Mouse (Mus musculus): ENCODE data around the gene Ssh2. TPM values are rescaled to one million over a fixed set of nuclear protein-coding genes. Genes with fewer than 3 reads are reported as not detected.
"Not testable (repeated sequence)": the region's sequence is repeated elsewhere in the genome, so short reads cannot be mapped to it uniquely, and the experiment has no call there.

The Ssh2 gene
- polyA plus RNA-seq, 1 experiment from 2014 or later = 10.9 TPM

DNA sequence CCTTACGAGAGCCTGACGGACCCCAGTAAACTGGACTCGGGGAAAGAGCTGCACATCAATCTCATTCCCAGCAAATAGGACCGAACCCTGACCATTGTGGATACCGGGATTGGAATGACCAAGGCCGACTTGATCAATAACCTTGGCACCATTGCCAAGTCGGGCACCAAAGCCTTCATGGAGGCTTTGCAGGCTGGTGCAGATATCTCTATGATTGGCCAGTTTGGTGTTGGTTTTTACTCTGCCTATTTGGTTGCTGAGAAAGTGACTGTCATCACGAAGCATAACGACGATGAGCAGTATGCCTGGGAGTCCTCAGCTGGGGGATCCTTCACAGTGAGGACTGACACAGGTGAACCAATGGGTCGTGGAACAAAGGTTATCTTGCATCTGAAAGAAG, 77.6 kb downstream of the Ssh2 start:
- not testable (repeated sequence) for ATAC-seq (ENCODE audit: insufficient number of reproducible peaks, insufficient read depth, low FRiP score, low read depth)

DNA sequence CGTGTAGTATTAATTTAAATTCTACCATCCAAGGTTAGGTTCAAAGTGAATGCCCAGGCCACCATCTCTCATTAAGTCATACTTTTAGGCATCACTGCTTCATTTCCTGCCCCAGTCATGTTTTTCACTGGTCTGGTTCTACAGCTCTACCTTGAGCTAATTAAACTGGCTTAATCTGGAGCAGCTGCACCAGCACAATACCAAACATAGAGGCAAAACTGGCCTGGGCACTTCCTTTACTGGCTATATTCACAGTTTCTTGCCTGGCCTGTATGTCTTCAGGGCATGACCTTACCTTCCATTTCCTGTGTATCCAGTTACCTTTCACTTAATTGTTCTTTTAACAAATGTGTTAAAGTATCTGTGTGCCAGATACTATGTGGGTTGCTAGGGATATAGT, 81.2 kb downstream of the Ssh2 start:
- no peak overlapping the region for H3K27ac ChIP-seq (ENCODE audit: low read length)
- H3K4me3 ChIP-seq (ENCODE audit: low read depth, low read length) = no peak overlapping the region
- no peaks in the 10 kb centered on the region for H3K27me3 ChIP-seq (ENCODE audit: control insufficient read depth, insufficient read depth, low read length)
- ATAC-seq (ENCODE audit: insufficient number of reproducible peaks, insufficient read depth, low FRiP score, low read depth) = no peak
- no peak overlapping the region for H3K4me2 ChIP-seq (replicated peaks; ENCODE audit: low read depth, low read length)
- WGBS = 66% methylated on average over 1 of the region's 1 CpGs
- H3K9ac ChIP-seq (replicated peaks; ENCODE audit: low read depth, low read length) = no peak overlapping the region
- no peaks in the 10 kb centered on the region for H3K36me3 ChIP-seq (ENCODE audit: control insufficient read depth, insufficient read depth, low read length)
- no peaks in the 10 kb centered on the region for H3K9me3 ChIP-seq (ENCODE audit: control insufficient read depth, low read depth, low read length)
- no peaks in the 10 kb centered on the region for H3K4me1 ChIP-seq (ENCODE audit: control insufficient read depth, insufficient read depth, low read length)

More for the DNA sequence above, 77.6 kb downstream of the Ssh2 start:
- H3K4me2 ChIP-seq (replicated peaks; ENCODE audit: low read depth, low read length); H3K36me3 ChIP-seq (ENCODE audit: control insufficient read depth, insufficient read depth, low read length); H3K9ac ChIP-seq (replicated peaks; ENCODE audit: low read depth, low read length); H3K4me1 ChIP-seq (ENCODE audit: control insufficient read depth, insufficient read depth, low read length); H3K9me3 ChIP-seq (ENCODE audit: control insufficient read depth, low read depth, low read length); H3K27me3 ChIP-seq (ENCODE audit: control insufficient read depth, insufficient read depth, low read length); H3K27ac ChIP-seq (ENCODE audit: low read length); H3K4me3 ChIP-seq (ENCODE audit: low read depth, low read length): not testable (repeated sequence)
- WGBS = 90% methylated on average over 7 of the region's 11 CpGs

DNA sequence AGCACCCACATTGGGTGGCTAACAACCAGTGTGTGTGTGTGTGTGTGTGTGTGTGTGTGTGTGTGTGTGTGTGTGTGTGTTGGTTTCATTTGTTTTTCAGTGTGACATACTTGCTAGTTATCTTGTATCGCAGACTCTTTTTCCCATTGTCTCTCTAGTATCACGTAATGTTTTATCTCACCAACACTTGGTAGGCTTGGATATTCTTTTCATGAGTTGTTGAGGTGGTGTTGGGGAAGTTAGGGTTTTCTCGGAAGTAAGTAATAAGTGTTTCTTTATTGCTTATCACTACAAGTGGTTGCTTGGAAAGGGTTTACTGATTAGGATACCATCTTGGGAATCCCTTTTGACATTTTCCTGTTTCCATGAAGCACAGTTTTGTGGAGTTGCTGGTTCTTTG, 91.1 kb downstream of the Ssh2 start:
- ATAC-seq (ENCODE audit: insufficient number of reproducible peaks, insufficient read depth, low FRiP score, low read depth) = no peak
- H3K4me2 ChIP-seq (replicated peaks; ENCODE audit: low read depth, low read length) = no peak overlapping the region
- H3K9me3 ChIP-seq (ENCODE audit: control insufficient read depth, low read depth, low read length) = no peaks in the 10 kb centered on the region
- H3K4me3 ChIP-seq (ENCODE audit: low read depth, low read length) = no peak overlapping the region
- H3K36me3 ChIP-seq (ENCODE audit: control insufficient read depth, insufficient read depth, low read length) = no peaks in the 10 kb centered on the region
- no peak overlapping the region for H3K27ac ChIP-seq (ENCODE audit: low read length)
- H3K27me3 ChIP-seq (ENCODE audit: control insufficient read depth, insufficient read depth, low read length) = no peaks in the 10 kb centered on the region
- no peaks in the 10 kb centered on the region for H3K4me1 ChIP-seq (ENCODE audit: control insufficient read depth, insufficient read depth, low read length)
- no peak overlapping the region for H3K9ac ChIP-seq (replicated peaks; ENCODE audit: low read depth, low read length)
- 88% methylated on average over 3 of the region's 3 CpGs for WGBS

DNA sequence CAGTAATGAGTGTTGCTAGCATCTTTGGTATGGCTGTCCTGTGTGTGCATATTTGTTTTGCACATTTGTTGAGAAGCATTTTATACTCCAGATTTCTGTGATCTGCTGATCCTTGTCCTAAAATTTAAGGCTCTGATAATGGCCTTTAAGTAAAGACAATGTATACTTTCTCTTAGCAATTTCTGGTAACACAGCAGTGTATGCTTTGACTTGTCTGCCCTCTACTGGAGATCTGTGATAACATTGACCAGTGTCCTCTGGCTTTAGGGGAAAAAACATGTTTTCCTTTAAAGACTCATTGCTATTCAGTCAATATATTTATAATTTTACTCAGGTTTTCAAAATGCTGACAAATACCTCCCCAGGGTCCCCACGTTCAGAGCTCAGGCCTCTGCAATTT, 92.4 kb downstream of the Ssh2 start:
- H3K9me3 ChIP-seq (ENCODE audit: control insufficient read depth, low read depth, low read length) = no peaks in the 10 kb centered on the region
- H3K27ac ChIP-seq (ENCODE audit: low read length) = no peak overlapping the region
- H3K4me1 ChIP-seq (ENCODE audit: control insufficient read depth, insufficient read depth, low read length) = no peaks in the 10 kb centered on the region
- no peak overlapping the region for H3K4me3 ChIP-seq (ENCODE audit: low read depth, low read length)
- H3K27me3 ChIP-seq (ENCODE audit: control insufficient read depth, insufficient read depth, low read length) = no peaks in the 10 kb centered on the region
- 3% methylated on average over 1 of the region's 1 CpGs for WGBS
- H3K9ac ChIP-seq (replicated peaks; ENCODE audit: low read depth, low read length) = no peak overlapping the region
- no peaks in the 10 kb centered on the region for H3K36me3 ChIP-seq (ENCODE audit: control insufficient read depth, insufficient read depth, low read length)
- H3K4me2 ChIP-seq (replicated peaks; ENCODE audit: low read depth, low read length) = no peak overlapping the region
- no peak for ATAC-seq (ENCODE audit: insufficient number of reproducible peaks, insufficient read depth, low FRiP score, low read depth)

DNA sequence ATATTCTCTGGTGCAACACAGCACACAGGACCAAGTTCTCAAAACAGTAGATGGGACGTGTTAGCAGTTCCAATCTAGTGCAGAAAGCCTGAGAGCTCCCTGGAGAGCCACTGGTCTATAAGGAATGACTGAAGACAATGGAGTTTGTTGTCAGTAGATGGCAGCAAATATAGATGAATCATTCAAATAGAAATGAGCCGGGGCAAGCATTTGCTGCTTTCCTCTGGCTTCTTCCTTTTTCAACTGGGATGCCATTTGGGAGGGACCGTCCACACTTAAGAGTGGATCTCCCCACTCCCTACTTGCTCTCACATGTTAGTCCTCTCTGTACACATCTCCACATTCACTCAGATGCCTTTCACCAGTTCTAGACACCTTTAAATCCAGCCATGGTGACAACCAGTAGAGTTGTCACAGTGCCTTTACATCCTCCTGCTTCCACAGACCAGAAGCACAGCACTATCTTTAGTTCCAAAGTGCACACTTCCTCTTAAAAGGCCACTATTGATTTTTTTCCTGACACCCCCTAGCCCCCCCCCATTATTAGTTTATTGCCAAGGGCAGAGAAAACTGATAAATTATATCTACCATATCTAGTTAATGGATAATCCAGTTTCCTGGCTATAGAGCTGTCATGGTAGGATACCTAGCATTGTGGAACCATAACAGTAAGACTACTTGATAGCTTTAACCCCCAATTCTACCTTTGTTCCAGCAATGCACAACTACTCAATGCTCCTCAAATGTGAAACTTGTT, 101.8 kb downstream of the Ssh2 start:
- Histone ChIP-seq H3K9ac (replicated peaks; ENCODE audit: low read depth, low read length) (no peak overlapping the region), H3K9me3 (ENCODE audit: control insufficient read depth, low read depth, low read length) (no peaks in the 10 kb centered on the region), H3K27ac (ENCODE audit: low read length) (no peak overlapping the region), H3K4me2 (replicated peaks; ENCODE audit: low read depth, low read length) (no peak overlapping the region), H3K27me3 (ENCODE audit: control insufficient read depth, insufficient read depth, low read length) (no peaks in the 10 kb centered on the region), H3K4me3 (ENCODE audit: low read depth, low read length) (no peak overlapping the region), H3K36me3 (ENCODE audit: control insufficient read depth, insufficient read depth, low read length) (no peaks in the 10 kb centered on the region; the same call in 1 of the 2 replicates), H3K4me1 (ENCODE audit: control insufficient read depth, insufficient read depth, low read length) (0 out of 2 replicates have a peak, but pooled peaks cover 2% of the 10 kb centered on the region)
- no peak for ATAC-seq (ENCODE audit: insufficient number of reproducible peaks, insufficient read depth, low FRiP score, low read depth)
- WGBS = 44% methylated on average over 3 of the region's 3 CpGs

DNA sequence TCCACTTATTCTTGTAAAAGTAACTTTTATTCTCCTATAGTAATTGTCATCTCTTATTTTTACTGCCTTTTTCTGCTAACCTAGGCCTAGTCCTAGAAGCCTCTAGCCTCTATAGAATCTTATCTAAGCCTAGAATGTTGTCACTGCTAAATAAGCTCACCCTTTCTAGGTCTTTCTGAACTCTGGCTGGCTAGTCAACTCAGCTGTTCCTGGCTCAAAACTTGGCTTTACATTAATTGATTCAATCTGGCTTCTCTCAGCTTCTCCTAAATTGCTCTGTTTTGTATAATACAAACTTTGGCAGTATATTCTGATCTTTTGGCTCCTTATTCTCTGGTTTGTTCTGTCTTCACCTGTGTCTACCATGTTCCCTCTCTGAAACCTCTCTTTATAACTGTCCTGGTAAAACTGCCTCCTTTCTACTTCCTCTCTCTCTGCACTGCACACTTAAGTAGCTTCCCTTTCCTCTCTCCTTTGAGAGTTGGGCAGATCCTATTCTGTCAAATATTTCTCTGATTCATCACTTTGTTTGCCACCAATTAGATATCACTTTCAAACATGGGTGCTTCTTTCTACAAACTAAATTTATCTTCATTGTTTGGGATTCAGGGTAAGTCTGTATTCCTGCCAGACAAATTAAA, 102.5 kb downstream of the Ssh2 start:
- no peak overlapping the region for H3K27ac ChIP-seq (ENCODE audit: low read length)
- H3K4me3 ChIP-seq (ENCODE audit: low read depth, low read length) = no peak overlapping the region
- no peaks in the 10 kb centered on the region for H3K27me3 ChIP-seq (ENCODE audit: control insufficient read depth, insufficient read depth, low read length)
- no peaks in the 10 kb centered on the region for H3K9me3 ChIP-seq (ENCODE audit: control insufficient read depth, low read depth, low read length)
- no peak overlapping the region for H3K9ac ChIP-seq (replicated peaks; ENCODE audit: low read depth, low read length)
- no peak overlapping the region for H3K4me2 ChIP-seq (replicated peaks; ENCODE audit: low read depth, low read length)
- no peaks in the 10 kb centered on the region; the same call in 1 of the 2 replicates for H3K36me3 ChIP-seq (ENCODE audit: control insufficient read depth, insufficient read depth, low read length)
- H3K4me1 ChIP-seq (ENCODE audit: control insufficient read depth, insufficient read depth, low read length) = 0 out of 2 replicates have a peak, but pooled peaks cover 2% of the 10 kb centered on the region
- ATAC-seq (ENCODE audit: insufficient number of reproducible peaks, insufficient read depth, low FRiP score, low read depth) = no peak

DNA sequence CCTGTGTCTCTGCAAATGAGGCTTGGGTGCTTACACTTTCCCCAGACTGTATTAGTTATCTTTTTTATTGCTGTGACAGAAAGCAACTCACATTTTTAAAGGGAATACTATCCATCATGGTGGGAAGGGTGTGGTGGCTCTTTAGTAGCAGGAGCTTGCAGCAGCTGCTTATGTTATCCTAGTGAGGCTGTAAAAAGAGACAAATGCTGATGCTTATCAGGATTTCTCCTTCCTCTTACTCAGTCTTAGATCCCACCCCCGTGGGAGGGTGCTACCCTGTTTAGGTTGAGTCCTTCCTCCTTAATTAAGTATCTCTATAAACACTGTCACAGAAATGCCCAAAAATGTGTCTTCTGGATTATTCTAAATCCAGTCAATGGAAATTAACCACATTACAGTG, 105.1 kb downstream of the Ssh2 start:
- no peaks in the 10 kb centered on the region for H3K36me3 ChIP-seq (ENCODE audit: control insufficient read depth, insufficient read depth, low read length)
- H3K4me1 ChIP-seq (ENCODE audit: control insufficient read depth, insufficient read depth, low read length) = 0 out of 2 replicates have a peak, but pooled peaks cover 2% of the 10 kb centered on the region
- no peak overlapping the region for H3K27ac ChIP-seq (ENCODE audit: low read length)
- no peak for ATAC-seq (ENCODE audit: insufficient number of reproducible peaks, insufficient read depth, low FRiP score, low read depth)
- no peak overlapping the region for H3K9ac ChIP-seq (replicated peaks; ENCODE audit: low read depth, low read length)
- no peaks in the 10 kb centered on the region for H3K27me3 ChIP-seq (ENCODE audit: control insufficient read depth, insufficient read depth, low read length)
- H3K4me2 ChIP-seq (replicated peaks; ENCODE audit: low read depth, low read length) = no peak overlapping the region
- no peak overlapping the region for H3K4me3 ChIP-seq (ENCODE audit: low read depth, low read length)
- WGBS = 16% methylated on average over 1 of the region's 1 CpGs
- no peaks in the 10 kb centered on the region for H3K9me3 ChIP-seq (ENCODE audit: control insufficient read depth, low read depth, low read length)

DNA sequence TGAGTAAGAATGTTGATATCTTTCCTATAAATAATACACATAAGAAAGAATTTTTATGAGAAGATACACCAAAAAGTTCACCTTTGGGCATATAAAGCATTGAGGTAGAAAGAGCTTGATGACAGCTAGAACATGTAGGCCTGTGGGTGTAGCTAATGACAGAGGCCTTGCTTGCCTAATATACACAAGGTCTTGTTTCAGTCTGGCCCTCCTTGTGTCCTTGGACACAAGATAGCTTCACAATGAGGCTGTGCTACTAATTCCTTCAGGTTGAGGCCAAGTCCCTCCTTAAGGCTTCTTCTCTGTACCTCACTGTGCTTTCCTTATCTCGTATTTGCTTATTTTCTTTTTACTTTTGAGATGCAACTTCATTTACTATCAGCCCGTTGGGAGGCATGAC, 114.4 kb downstream of the Ssh2 start:
- Histone ChIP-seq H3K36me3 (ENCODE audit: control insufficient read depth, insufficient read depth, low read length) (no peaks in the 10 kb centered on the region), H3K27ac (ENCODE audit: low read length) (no peak overlapping the region), H3K4me3 (ENCODE audit: low read depth, low read length) (no peak overlapping the region), H3K4me2 (replicated peaks; ENCODE audit: low read depth, low read length) (no peak overlapping the region), H3K9ac (replicated peaks; ENCODE audit: low read depth, low read length) (no peak overlapping the region), H3K9me3 (ENCODE audit: control insufficient read depth, low read depth, low read length) (no peaks in the 10 kb centered on the region), H3K27me3 (ENCODE audit: control insufficient read depth, insufficient read depth, low read length) (no peaks in the 10 kb centered on the region), H3K4me1 (ENCODE audit: control insufficient read depth, insufficient read depth, low read length) (no peaks in the 10 kb centered on the region)
- WGBS = 80% methylated on average over 2 of the region's 2 CpGs
- no peak for ATAC-seq (ENCODE audit: insufficient number of reproducible peaks, insufficient read depth, low FRiP score, low read depth)
